Mouse (Mus musculus): ENCODE measurements around the gene Dcaf5. TPM values are rescaled to one million over a fixed set of nuclear protein-coding genes. Genes with fewer than 3 reads are reported as not detected.

The Dcaf5 gene
- polyA plus RNA-seq, 1 experiment from 2014 or later: 14.2 TPM

GRCm38 (mm10) chr12:80444525-80445109 is 8.2 kb upstream of the Dcaf5 start:
- H3K4me1 ChIP-seq: no peaks in the 10 kb centered on the region
- no peak for ATAC-seq (ENCODE audit: insufficient number of reproducible peaks, insufficient read depth, low FRiP score, low TSS enrichment, low read depth)
- 88% methylated on average over 9 of the region's 9 CpGs for WGBS
- no peak overlapping the region for H3K9ac ChIP-seq
- H3K27ac ChIP-seq: no peak overlapping the region
- H3K36me3 ChIP-seq: no peaks in the 10 kb centered on the region
- H3K4me3 ChIP-seq: no peak overlapping the region
- H3K9me3 ChIP-seq: no peaks in the 10 kb centered on the region
- H3K4me2 ChIP-seq: no peak overlapping the region
- H3K27me3 ChIP-seq: no peaks in the 10 kb centered on the region

GRCm38 (mm10) chr12:80440957-80441356 is 4.6 kb upstream of the Dcaf5 start:
- H3K4me1 ChIP-seq: peaks cover 8% of the 10 kb centered on the region
- no peaks in the 10 kb centered on the region for H3K9me3 ChIP-seq
- H3K27me3 ChIP-seq: no peaks in the 10 kb centered on the region
- no peak for ATAC-seq (ENCODE audit: insufficient number of reproducible peaks, insufficient read depth, low FRiP score, low TSS enrichment, low read depth)
- no peak overlapping the region for H3K27ac ChIP-seq
- H3K9ac ChIP-seq: no peak overlapping the region
- no peak overlapping the region for H3K4me2 ChIP-seq
- no peak overlapping the region for H3K4me3 ChIP-seq
- H3K36me3 ChIP-seq: no peaks in the 10 kb centered on the region
- whole genome bisulfite sequencing: 78% methylated on average over 2 of the region's 2 CpGs

GRCm38 (mm10) chr12:80437051-80437675 is 762 bp upstream of the Dcaf5 start:
- Histone ChIP-seq H3K9ac (peak overlapping the region; percentile 93), H3K4me2 (peak overlapping the region; percentile 81), H3K4me3 (peak overlapping the region; percentile 91), H3K27ac (0 out of 2 replicates have a peak overlapping the region, but pooled peaks have one; percentile 98), H3K4me1 (peaks cover 17% of the 10 kb centered on the region), H3K9me3 (no peaks in the 10 kb centered on the region), H3K36me3 (no peaks in the 10 kb centered on the region), H3K27me3 (no peaks in the 10 kb centered on the region)
- WGBS: 15% methylated on average over 4 of the region's 4 CpGs
- no peak for ATAC-seq (ENCODE audit: insufficient number of reproducible peaks, insufficient read depth, low FRiP score, low TSS enrichment, low read depth)

- Histone ChIP-seq H3K27ac (peak overlapping the region; percentile 98), H3K4me2 (peak overlapping the region; percentile 81), H3K9me3 (no peaks in the 10 kb centered on the region), H3K27me3 (no peaks in the 10 kb centered on the region), H3K4me3 (peak overlapping the region; percentile 91), H3K4me1 (peaks cover 17% of the 10 kb centered on the region), H3K9ac (peak overlapping the region; percentile 93), H3K36me3 (no peaks in the 10 kb centered on the region)
- ATAC-seq (ENCODE audit: insufficient number of reproducible peaks, insufficient read depth, low FRiP score, low TSS enrichment, low read depth): no peak
- 2% methylated on average over 9 of the region's 10 CpGs for WGBS
Observed at GRCm38 (mm10) chr12:80435887-80436286, 514 bp downstream of the Dcaf5 start.

- Histone ChIP-seq H3K4me1 (peaks cover 17% of the 10 kb centered on the region), H3K9me3 (no peaks in the 10 kb centered on the region), H3K4me2 (peak overlapping the region; percentile 81), H3K27ac (peak overlapping the region; percentile 98), H3K4me3 (peak overlapping the region; percentile 91), H3K9ac (peak overlapping the region; percentile 93), H3K36me3 (no peaks in the 10 kb centered on the region), H3K27me3 (no peaks in the 10 kb centered on the region)
- ATAC-seq (ENCODE audit: insufficient number of reproducible peaks, insufficient read depth, low FRiP score, low TSS enrichment, low read depth): peak; percentile 68
- under 1% methylated on average over 59 of the region's 64 CpGs for WGBS
Observed at GRCm38 (mm10) chr12:80434961-80435691, 1.3 kb downstream of the Dcaf5 start.

GRCm38 (mm10) chr12:80434601-80434960 is 1.8 kb downstream of the Dcaf5 start:
- peak overlapping the region; percentile 93 for H3K9ac ChIP-seq
- no peaks in the 10 kb centered on the region for H3K27me3 ChIP-seq
- no peak for ATAC-seq (ENCODE audit: insufficient number of reproducible peaks, insufficient read depth, low FRiP score, low TSS enrichment, low read depth)
- peaks cover 17% of the 10 kb centered on the region for H3K4me1 ChIP-seq
- 3% methylated on average over 9 of the region's 10 CpGs for WGBS
- no peaks in the 10 kb centered on the region for H3K9me3 ChIP-seq
- no peaks in the 10 kb centered on the region for H3K36me3 ChIP-seq
- H3K4me2 ChIP-seq: peak overlapping the region; percentile 81
- peak overlapping the region; percentile 91 for H3K4me3 ChIP-seq
- H3K27ac ChIP-seq: peak overlapping the region; percentile 98

GRCm38 (mm10) chr12:80433266-80433665 is 3.1 kb downstream of the Dcaf5 start:
- Histone ChIP-seq H3K9ac (no peak overlapping the region), H3K36me3 (0 out of 2 replicates have a peak, but pooled peaks cover 6% of the 10 kb centered on the region), H3K4me1 (peaks cover 17% of the 10 kb centered on the region), H3K27me3 (no peaks in the 10 kb centered on the region), H3K4me2 (no peak overlapping the region), H3K9me3 (no peaks in the 10 kb centered on the region), H3K27ac (no peak overlapping the region), H3K4me3 (no peak overlapping the region)
- WGBS: 61% methylated on average over 4 of the region's 4 CpGs
- no peak for ATAC-seq (ENCODE audit: insufficient number of reproducible peaks, insufficient read depth, low FRiP score, low TSS enrichment, low read depth)

- H3K9me3 ChIP-seq: no peaks in the 10 kb centered on the region
- H3K27ac ChIP-seq: no peak overlapping the region
- H3K4me1 ChIP-seq: no peaks in the 10 kb centered on the region
- no peak overlapping the region for H3K9ac ChIP-seq
- no peak overlapping the region for H3K4me2 ChIP-seq
- ATAC-seq (ENCODE audit: insufficient number of reproducible peaks, insufficient read depth, low FRiP score, low TSS enrichment, low read depth): no peak
- H3K36me3 ChIP-seq: peaks cover 23% of the 10 kb centered on the region
- H3K27me3 ChIP-seq: no peaks in the 10 kb centered on the region
- no peak overlapping the region for H3K4me3 ChIP-seq
- 87% methylated on average over 3 of the region's 3 CpGs for WGBS
Observed at GRCm38 (mm10) chr12:80427683-80428082, 8.7 kb downstream of the Dcaf5 start.

GRCm38 (mm10) chr12:80415100-80415499 is 21.3 kb downstream of the Dcaf5 start:
- 82% methylated on average over 2 of the region's 2 CpGs for WGBS
- no peaks in the 10 kb centered on the region for H3K4me1 ChIP-seq
- H3K4me2 ChIP-seq: no peak overlapping the region
- no peaks in the 10 kb centered on the region for H3K27me3 ChIP-seq
- 0 out of 2 replicates have a peak, but pooled peaks cover 9% of the 10 kb centered on the region for H3K9me3 ChIP-seq
- no peak for ATAC-seq (ENCODE audit: insufficient number of reproducible peaks, insufficient read depth, low FRiP score, low TSS enrichment, low read depth)
- H3K4me3 ChIP-seq: no peak overlapping the region
- peaks cover 52% of the 10 kb centered on the region for H3K36me3 ChIP-seq
- H3K9ac ChIP-seq: no peak overlapping the region
- no peak overlapping the region for H3K27ac ChIP-seq

- H3K4me1 ChIP-seq: no peaks in the 10 kb centered on the region
- no peak overlapping the region for H3K4me3 ChIP-seq
- peaks cover 52% of the 10 kb centered on the region for H3K36me3 ChIP-seq
- H3K27ac ChIP-seq: no peak overlapping the region
- no peak for ATAC-seq (ENCODE audit: insufficient number of reproducible peaks, insufficient read depth, low FRiP score, low TSS enrichment, low read depth)
- H3K27me3 ChIP-seq: no peaks in the 10 kb centered on the region
- 0 out of 2 replicates have a peak, but pooled peaks cover 6% of the 10 kb centered on the region for H3K9me3 ChIP-seq
- H3K4me2 ChIP-seq: no peak overlapping the region
- H3K9ac ChIP-seq: no peak overlapping the region
- 95% methylated on average over 8 of the region's 8 CpGs for WGBS
Observed at GRCm38 (mm10) chr12:80410855-80411254, 25.5 kb downstream of the Dcaf5 start.

- ATAC-seq (ENCODE audit: insufficient number of reproducible peaks, insufficient read depth, low FRiP score, low TSS enrichment, low read depth): no peak
- Histone ChIP-seq H3K9me3 (no peaks in the 10 kb centered on the region), H3K4me1 (no peaks in the 10 kb centered on the region), H3K36me3 (peaks cover 46% of the 10 kb centered on the region), H3K27ac (no peak overlapping the region), H3K4me3 (no peak overlapping the region), H3K27me3 (no peaks in the 10 kb centered on the region), H3K4me2 (no peak overlapping the region), H3K9ac (no peak overlapping the region)
- 51% methylated on average over 3 of the region's 3 CpGs for WGBS
Observed at GRCm38 (mm10) chr12:80407824-80408223, 28.6 kb downstream of the Dcaf5 start.

- no peak overlapping the region for H3K4me3 ChIP-seq
- no peak overlapping the region for H3K27ac ChIP-seq
- no peak overlapping the region for H3K4me2 ChIP-seq
- H3K4me1 ChIP-seq: no peaks in the 10 kb centered on the region
- 0 out of 2 replicates have a peak, but pooled peaks cover 2% of the 10 kb centered on the region for H3K9me3 ChIP-seq
- no peak overlapping the region for H3K9ac ChIP-seq
- H3K27me3 ChIP-seq: no peaks in the 10 kb centered on the region
- peaks cover 44% of the 10 kb centered on the region for H3K36me3 ChIP-seq
- 42% methylated on average over 3 of the region's 3 CpGs for WGBS
- no peak for ATAC-seq (ENCODE audit: insufficient number of reproducible peaks, insufficient read depth, low FRiP score, low TSS enrichment, low read depth)
Observed at GRCm38 (mm10) chr12:80406650-80407049, 29.8 kb downstream of the Dcaf5 start.
